In genomic region chr19:30174074-30174670, GRCm38 (mm10) we compare ENCODE assay signal across 10 mouse cellular contexts. TPM values are rescaled to one million over a fixed set of nuclear protein-coding genes. Genes with fewer than 3 reads are reported as not detected.
DNase-seq lines count a peak whose midpoint lies in the region; ATAC-seq and TF ChIP-seq lines count a peak whose summit lies in the region.
"Had no signal": no experiment of that assay in that cellular context is flagged by ENCODE, and none has a peak within 500 bp of the region (broad histone marks: within the 10 kb centered on the region; RNA-seq: fewer than 3 reads in every experiment).

No protein-coding gene starts in this region.

- peak overlapping the region; percentile 58 for H3K9ac ChIP-seq in hindbrain, postnatal 0 days (replicated peaks; ENCODE audit: low read length)
- H3K9ac ChIP-seq in midbrain, embryonic 13.5 days (replicated peaks), result peak overlapping the region; percentile 71

- H3K4me1 ChIP-seq in heart, embryonic 10.5 days, result 0 out of 2 replicates have a peak, but pooled peaks cover 6% of the 10 kb centered on the region
- no peaks in the 10 kb centered on the region for H3K4me1 ChIP-seq in cortical plate, adult 2 months (ENCODE audit: control insufficient read depth, insufficient read depth, low read length)
- no peaks in the 10 kb centered on the region for H3K4me1 ChIP-seq in hindbrain, postnatal 0 days (ENCODE audit: insufficient read depth, low read length)
- peaks cover 14% of the 10 kb centered on the region for H3K4me1 ChIP-seq in midbrain, embryonic 13.5 days (replicated peaks)

- DNase-seq in heart, embryonic 10.5 days (ENCODE audit: low spot score), result no peak
- no peak for DNase-seq in heart, adult 11 months
- no peak for DNase-seq in hindbrain, postnatal 0 days (ENCODE audit: low spot score)
- no peak for DNase-seq in spleen, adult 12 weeks (ENCODE audit: low spot score)
- DNase-seq in cerebellum, adult 8-10 months, result no peak
- DNase-seq in layer of hippocampus, postnatal 14 days (ENCODE audit: low spot score in 2 of 2), result no peak

- peak overlapping the region; percentile 74 for H3K4me3 ChIP-seq in heart, embryonic 10.5 days
- peak overlapping the region; percentile 24; the same call in 1 of the 2 replicates for H3K4me3 ChIP-seq in cortical plate, adult 2 months (ENCODE audit: insufficient read depth, low read length)
- peak overlapping the region; percentile 59 for H3K4me3 ChIP-seq in hindbrain, postnatal 0 days (ENCODE audit: low read length)
- H3K4me3 ChIP-seq in midbrain, embryonic 13.5 days (replicated peaks), result peak overlapping the region; percentile 57

- no peak for TF ChIP-seq POLR2A in cortical plate, adult 2 months (IDR thresholded peaks at IDR 0.05; ENCODE audit: extremely low read depth, insufficient read depth, low read length)

- no peak overlapping the region for H3K27ac ChIP-seq in heart, embryonic 10.5 days
- H3K27ac ChIP-seq in cortical plate, adult 2 months (ENCODE audit: insufficient read depth, low read length), result no peak overlapping the region
- no peak overlapping the region; the same call in 1 of the 2 replicates for H3K27ac ChIP-seq in hindbrain, postnatal 0 days
- no peak overlapping the region for H3K27ac ChIP-seq in midbrain, embryonic 13.5 days
- H3K27ac ChIP-seq: macrophage had no signal

- ATAC-seq in hindbrain, postnatal 0 days, result no peak
- ATAC-seq in midbrain, embryonic 13.5 days, result no peak

- 3% methylated on average over 15 of the region's 15 CpGs for WGBS in heart, embryonic 10.5 days
- 6% methylated on average over 15 of the region's 15 CpGs for WGBS in hindbrain, postnatal 0 days
- 2% methylated on average over 15 of the region's 15 CpGs for WGBS in midbrain, embryonic 13.5 days

- H3K36me3 ChIP-seq in heart, embryonic 10.5 days, result no peaks in the 10 kb centered on the region
- H3K36me3 ChIP-seq in hindbrain, postnatal 0 days (ENCODE audit: insufficient read depth, low read length), result no peaks in the 10 kb centered on the region
- no peaks in the 10 kb centered on the region for H3K36me3 ChIP-seq in midbrain, embryonic 13.5 days

- peak overlapping the region; percentile 91 for H3K4me2 ChIP-seq in hindbrain, postnatal 0 days (ENCODE audit: low read depth, low read length)
- H3K4me2 ChIP-seq in midbrain, embryonic 13.5 days (replicated peaks), result peak overlapping the region; percentile 95

- TF ChIP-seq CTCF in cortical plate, adult 2 months (IDR thresholded peaks at IDR 0.05; ENCODE audit: extremely low read depth, insufficient read depth, low read length), result no peak
- TF ChIP-seq CTCF in hindbrain, postnatal 0 days (IDR thresholded peaks at IDR 0.05; ENCODE audit: low read depth), result no peak

- peaks cover 30% of the 10 kb centered on the region for H3K27me3 ChIP-seq in heart, embryonic 10.5 days (ENCODE audit: insufficient read depth, poor library complexity, severe bottlenecking)
- no peaks in the 10 kb centered on the region; the same call in 1 of the 2 replicates for H3K27me3 ChIP-seq in hindbrain, postnatal 0 days (ENCODE audit: insufficient read depth, low read length)
- peaks cover 20% of the 10 kb centered on the region for H3K27me3 ChIP-seq in midbrain, embryonic 13.5 days

- H3K9me3 ChIP-seq in heart, embryonic 10.5 days, result no peaks in the 10 kb centered on the region
- H3K9me3 ChIP-seq in hindbrain, postnatal 0 days (ENCODE audit: low read length), result no peaks in the 10 kb centered on the region; the same call in 1 of the 2 replicates
- no peaks in the 10 kb centered on the region for H3K9me3 ChIP-seq in midbrain, embryonic 13.5 days

RNA-seq across cellular contexts. Expression of gene Gldc, which starts 1.1 kb away (rescaled TPM):
- polyA plus RNA-seq in heart, embryonic 10.5 days (2016; fragmentation: Nextera tagmentation; extraction: Ambion mirVana), result 9.4 and 12.7 TPM in 2 replicates
- polyA plus RNA-seq in cortical plate, adult 2 months (2012; rRNA removed), result 28.9 and 30.2 TPM in 2 replicates
- total RNA-seq in hindbrain, postnatal 0 days (2014; rRNA removed), result 15.9 and 16.6 TPM in 2 replicates
- 8.5 and 8.7 TPM in 2 replicates for polyA plus RNA-seq in hindbrain, postnatal 0 days (2015; fragmentation: Nextera tagmentation; extraction: Ambion mirVana)
- 10.6 and 11.4 TPM in 2 replicates for polyA plus RNA-seq in midbrain, embryonic 13.5 days (2015; fragmentation: Nextera tagmentation; extraction: Ambion mirVana)
- 10 to 100 TPM; 24.2 to 25.9 TPM for total RNA-seq in layer of hippocampus, postnatal 14 days (2021)

RNA-seq across cellular contexts. Expression of gene Mbl2, which starts 58.6 kb away (rescaled TPM):
- 0.13 and 0.14 TPM in 2 replicates for polyA plus RNA-seq in heart, embryonic 10.5 days (2016; fragmentation: Nextera tagmentation; extraction: Ambion mirVana)
- polyA plus RNA-seq in cortical plate, adult 2 months (2012; rRNA removed), result not detected in 2 replicates
- total RNA-seq in hindbrain, postnatal 0 days (2014; rRNA removed), result not detected in 2 replicates
- polyA plus RNA-seq in hindbrain, postnatal 0 days (2015; fragmentation: Nextera tagmentation; extraction: Ambion mirVana), result 0.18 and 0.21 TPM in 2 replicates
- not detected in 2 replicates for polyA plus RNA-seq in midbrain, embryonic 13.5 days (2015; fragmentation: Nextera tagmentation; extraction: Ambion mirVana)
- total RNA-seq in layer of hippocampus, postnatal 14 days (2021), result not detected
- polyA plus RNA-seq: C2C12, macrophage had no signal

Comparison
In these comparisons a context has a peak if more than half of its experiments do, and no peak if none do; other contexts are left out.
1. H3K4me3 ChIP-seq: peak in every context shown above with its lines; median percentile 74 in heart, embryonic 10.5 days; 59 in hindbrain, postnatal 0 days; 57 in midbrain, embryonic 13.5 days; 24 in cortical plate, adult 2 months.